Mouse (Mus musculus) lung, adult 2 months (tissue): ENCODE measurements around the gene Stk10.

Source experiments
- CTCF ChIP-seq: fragments of 200-500 bp; IDR thresholded peaks from 2 replicates; pipeline ENCODE4 v1.5.1; 2011; ENCODE audit warnings: mild to moderate bottlenecking, low read length, control low read depth; ENCODE audit not compliant: insufficient read depth
- POLR2A ChIP-seq: fragments of 200-500 bp; IDR thresholded peaks from 2 replicates; pipeline ENCODE4 v1.6.1; 2011; ENCODE audit warnings: low read depth, mild to moderate bottlenecking, control low read depth, low read length, borderline replicate concordance; ENCODE audit errors: extremely low read depth

- TF ChIP-seq CTCF (no peak), POLR2A (no peak)
Observed at GRCm38 (mm10) chr11:32629713-32630211, 96.7 kb downstream of the Stk10 start.
